Mouse (Mus musculus): Measurements from ENCODE around the gene Fam111a.

Fam111a gene

GRCm38 (mm10) chr19:12634259-12634658 lies 88.7 kb downstream of the Fam111a start:
- no peak for DNase-seq (ENCODE audit: low spot score)

GRCm38 (mm10) chr19:12634963-12635362 lies 89.4 kb downstream of the Fam111a start:
- no peak for DNase-seq (ENCODE audit: low spot score)

- DNase-seq (ENCODE audit: low spot score): no peak
Observed at GRCm38 (mm10) chr19:12636863-12637262, 91.3 kb downstream of the Fam111a start.

GRCm38 (mm10) chr19:12638049-12638448 lies 92.5 kb downstream of the Fam111a start:
- DNase-seq (ENCODE audit: low spot score): no peak

Data from embryo, embryonic 10 days (tissue).